Mouse (Mus musculus): Measurements from ENCODE around the gene Rilpl1. TPM values are rescaled to one million over a fixed set of nuclear protein-coding genes. Genes with fewer than 3 reads are reported as not detected.
A peak's percentile ranks its signal among the peaks of the same experiment; 100 is the strongest.

The Rilpl1 gene
- polyA plus RNA-seq, 1 experiment from 2014 or later, result 2.4 TPM

GRCm38 (mm10) chr5:124540383-124540786 is 9.2 kb upstream of the Rilpl1 start, which contains the start of gene Tmed2:
Gene Tmed2, plus strand, starts transcription at chr5:124540695.
- DNase-seq, result peak; percentile 94
- TF ChIP-seq EP300 (IDR thresholded peaks at IDR 0.05; ENCODE audit: low read depth) (peak; percentile 60; the same call in 1 of the 2 replicates), CTCF (IDR thresholded peaks at IDR 0.05; ENCODE audit: low read depth) (peak; percentile 51)
- Histone ChIP-seq H3K36me3 (replicated peaks; ENCODE audit: insufficient read depth, low read length) (peaks cover 27% of the 10 kb centered on the region), H3K27me3 (ENCODE audit: insufficient read depth, low read length) (no peaks in the 10 kb centered on the region), H3K9ac (replicated peaks) (peak within 1 kb of the TSS; percentile 87), H3K4me2 (ENCODE audit: low read depth, low read length) (peak within 1 kb of the TSS; percentile 77), H3K9me3 (ENCODE audit: low read length) (no peaks in the 10 kb centered on the region), H3K4me1 (ENCODE audit: insufficient read depth) (peaks cover 15% of the 10 kb centered on the region), H3K27ac (ENCODE audit: low read depth) (peak within 1 kb of the TSS; percentile 94), H3K4me3 (ENCODE audit: low read depth, low read length) (peak within 1 kb of the TSS; percentile 90)
- ATAC-seq, result peak; percentile 96
- under 1% methylated on average over 25 of the region's 35 CpGs for WGBS (ENCODE audit: insufficient replicate concordance)

- Histone ChIP-seq H3K4me2 (ENCODE audit: low read depth, low read length) (peak overlapping the region; percentile 77), H3K4me1 (ENCODE audit: insufficient read depth) (peaks cover 15% of the 10 kb centered on the region), H3K9ac (replicated peaks) (peak overlapping the region; percentile 87; the same call in 1 of the 2 replicates), H3K9me3 (ENCODE audit: low read length) (no peaks in the 10 kb centered on the region), H3K27me3 (ENCODE audit: insufficient read depth, low read length) (no peaks in the 10 kb centered on the region), H3K36me3 (replicated peaks; ENCODE audit: insufficient read depth, low read length) (peaks cover 22% of the 10 kb centered on the region), H3K27ac (ENCODE audit: low read depth) (peak overlapping the region; percentile 94; the same call in 1 of the 2 replicates), H3K4me3 (ENCODE audit: low read depth, low read length) (peak overlapping the region; percentile 90)
- 72% methylated on average over 4 of the region's 4 CpGs for WGBS (ENCODE audit: insufficient replicate concordance)
- DNase-seq (no peak), ATAC-seq (no peak)
- TF ChIP-seq CTCF (IDR thresholded peaks at IDR 0.05; ENCODE audit: low read depth), result no peak
- no peak for TF ChIP-seq EP300 (IDR thresholded peaks at IDR 0.05; ENCODE audit: low read depth)
Observed at GRCm38 (mm10) chr5:124539905-124540304, 8.7 kb upstream of the Rilpl1 start.

GRCm38 (mm10) chr5:124538813-124539792 is 7.9 kb upstream of the Rilpl1 start:
- DNase-seq (peak; percentile 58), ATAC-seq (no peak)
- H3K36me3 ChIP-seq (replicated peaks; ENCODE audit: insufficient read depth, low read length), result peaks cover 14% of the 10 kb centered on the region
- no peak overlapping the region for H3K4me2 ChIP-seq (ENCODE audit: low read depth, low read length)
- no peaks in the 10 kb centered on the region for H3K27me3 ChIP-seq (ENCODE audit: insufficient read depth, low read length)
- TF ChIP-seq CTCF (IDR thresholded peaks at IDR 0.05; ENCODE audit: low read depth), result peak; percentile 74
- TF ChIP-seq EP300 (IDR thresholded peaks at IDR 0.05; ENCODE audit: low read depth), result no peak
- H3K4me3 ChIP-seq (ENCODE audit: low read depth, low read length), result no peak overlapping the region
- H3K9me3 ChIP-seq (ENCODE audit: low read length), result no peaks in the 10 kb centered on the region
- no peak overlapping the region for H3K9ac ChIP-seq (replicated peaks)
- WGBS (ENCODE audit: insufficient replicate concordance), result 71% methylated on average over 15 of the region's 16 CpGs
- peaks cover 15% of the 10 kb centered on the region for H3K4me1 ChIP-seq (ENCODE audit: insufficient read depth)
- H3K27ac ChIP-seq (ENCODE audit: low read depth), result no peak overlapping the region

GRCm38 (mm10) chr5:124536776-124537175 is 5.6 kb upstream of the Rilpl1 start:
- no peak overlapping the region for H3K9ac ChIP-seq (replicated peaks)
- 8% methylated on average over 17 of the region's 17 CpGs for WGBS (ENCODE audit: insufficient replicate concordance)

GRCm38 (mm10) chr5:124535016-124535415 is 3.8 kb upstream of the Rilpl1 start:
- H3K4me2 ChIP-seq (ENCODE audit: low read depth, low read length), result no peak overlapping the region
- peaks cover 23% of the 10 kb centered on the region for H3K27me3 ChIP-seq (ENCODE audit: insufficient read depth, low read length)
- no peak overlapping the region for H3K27ac ChIP-seq (ENCODE audit: low read depth)
- TF ChIP-seq CTCF (IDR thresholded peaks at IDR 0.05; ENCODE audit: low read depth), result no peak
- TF ChIP-seq EP300 (IDR thresholded peaks at IDR 0.05; ENCODE audit: low read depth), result no peak
- H3K36me3 ChIP-seq (replicated peaks; ENCODE audit: insufficient read depth, low read length), result no peaks in the 10 kb centered on the region
- H3K9ac ChIP-seq (replicated peaks), result no peak overlapping the region
- no peaks in the 10 kb centered on the region for H3K9me3 ChIP-seq (ENCODE audit: low read length)
- DNase-seq (no peak), ATAC-seq (no peak)
- WGBS (ENCODE audit: insufficient replicate concordance), result 48% methylated on average over 5 of the region's 5 CpGs
- H3K4me3 ChIP-seq (ENCODE audit: low read depth, low read length), result no peak overlapping the region
- H3K4me1 ChIP-seq (ENCODE audit: insufficient read depth), result peaks cover 20% of the 10 kb centered on the region

More at GRCm38 (mm10) chr5:124536776-124537175, 5.6 kb upstream of the Rilpl1 start:
- no peaks in the 10 kb centered on the region for H3K36me3 ChIP-seq (replicated peaks; ENCODE audit: insufficient read depth, low read length)
- TF ChIP-seq EP300 (IDR thresholded peaks at IDR 0.05; ENCODE audit: low read depth), result no peak
- no peak for TF ChIP-seq CTCF (IDR thresholded peaks at IDR 0.05; ENCODE audit: low read depth)
- H3K9me3 ChIP-seq (ENCODE audit: low read length), result no peaks in the 10 kb centered on the region
- DNase-seq (peak; percentile 65), ATAC-seq (no peak)
- peaks cover 7% of the 10 kb centered on the region for H3K4me1 ChIP-seq (ENCODE audit: insufficient read depth)
- peaks cover 6% of the 10 kb centered on the region for H3K27me3 ChIP-seq (ENCODE audit: insufficient read depth, low read length)
- H3K27ac ChIP-seq (ENCODE audit: low read depth), result peak overlapping the region; percentile 12; the same call in 1 of the 2 replicates
- H3K4me2 ChIP-seq (ENCODE audit: low read depth, low read length), result peak overlapping the region; percentile 42
- peak overlapping the region; percentile 1; the same call in 1 of the 2 replicates for H3K4me3 ChIP-seq (ENCODE audit: low read depth, low read length)

GRCm38 (mm10) chr5:124532451-124532850 is 1.3 kb upstream of the Rilpl1 start:
- Histone ChIP-seq H3K4me3 (ENCODE audit: low read depth, low read length) (no peak overlapping the region), H3K27ac (ENCODE audit: low read depth) (no peak overlapping the region; the same call in 1 of the 2 replicates), H3K4me2 (ENCODE audit: low read depth, low read length) (no peak overlapping the region), H3K9ac (replicated peaks) (no peak overlapping the region), H3K9me3 (ENCODE audit: low read length) (no peaks in the 10 kb centered on the region), H3K36me3 (replicated peaks; ENCODE audit: insufficient read depth, low read length) (no peaks in the 10 kb centered on the region), H3K4me1 (ENCODE audit: insufficient read depth) (peaks cover 25% of the 10 kb centered on the region), H3K27me3 (ENCODE audit: insufficient read depth, low read length) (peaks cover 30% of the 10 kb centered on the region)
- DNase-seq, result no peak
- TF ChIP-seq EP300 (IDR thresholded peaks at IDR 0.05; ENCODE audit: low read depth) (no peak), CTCF (IDR thresholded peaks at IDR 0.05; ENCODE audit: low read depth) (no peak)
- 12% methylated on average over 7 of the region's 7 CpGs for WGBS (ENCODE audit: insufficient replicate concordance)
- ATAC-seq, result no peak
